Mouse (Mus musculus) forebrain, embryonic 10.5 days (tissue): Measurements from ENCODE around the gene Zpbp2. TPM values are rescaled to one million over a fixed set of nuclear protein-coding genes. Genes with fewer than 3 reads are reported as not detected.
A peak's percentile ranks its signal among the peaks of the same experiment; 100 is the strongest.

Experiments used
- DNase-seq: peaks from one replicate; pipeline ENCODE4 v3.0.0-alpha.2; 2017; ENCODE audit warnings: low spot score; ENCODE audit errors: extremely low spot score
- H3K27ac ChIP-seq: fragments of 300-500 bp; sonication (generic); 2 replicates; pipeline ENCODE4 v1.5.1; 2016; ENCODE audit warnings: mild to moderate bottlenecking
- H3K27me3 ChIP-seq: fragments of 300-500 bp; sonication (generic); 2 replicates; pipeline ENCODE4 v1.6.1; 2016; ENCODE audit warnings: mild to moderate bottlenecking; ENCODE audit not compliant: poor library complexity, severe bottlenecking
- H3K36me3 ChIP-seq: fragments of 300-500 bp; sonication (generic); replicated peaks from 2 replicates; pipeline ENCODE4 v1.6.1; 2016; ENCODE audit warnings: mild to moderate bottlenecking, moderate library complexity
- H3K4me1 ChIP-seq: fragments of 300-500 bp; sonication (generic); 2 replicates; pipeline ENCODE4 v1.6.1; 2016
- H3K4me3 ChIP-seq: fragments of 300-500 bp; sonication (generic); 2 replicates; pipeline ENCODE4 v1.5.1; 2016; ENCODE audit warnings: mild to moderate bottlenecking, moderate library complexity
- H3K9me3 ChIP-seq: fragments of 300-500 bp; sonication (generic); 2 replicates; pipeline ENCODE4 v1.6.1; 2016; ENCODE audit warnings: mild to moderate bottlenecking, moderate library complexity
- WGBS: fragments of 180-500 bp; shearing (Covaris S2); methylation state at CpG from one replicate; pipeline ENCODE4 v1.1.7; 2016; 5-methylcytosine and 5-hydroxymethylcytosine counted together
- polyA plus RNA-seq: library from polyadenylated mRNA; unstranded; fragments of >200 nt; fragmentation: Nextera tagmentation; extraction: Ambion mirVana; gene quantifications from 2 replicates; pipeline ENCODE4 v1.2.1, GENCODE M21; 2016

The Zpbp2 gene
- polyA plus RNA-seq, 1 experiment from 2014 or later: 0.26 TPM

DNA sequence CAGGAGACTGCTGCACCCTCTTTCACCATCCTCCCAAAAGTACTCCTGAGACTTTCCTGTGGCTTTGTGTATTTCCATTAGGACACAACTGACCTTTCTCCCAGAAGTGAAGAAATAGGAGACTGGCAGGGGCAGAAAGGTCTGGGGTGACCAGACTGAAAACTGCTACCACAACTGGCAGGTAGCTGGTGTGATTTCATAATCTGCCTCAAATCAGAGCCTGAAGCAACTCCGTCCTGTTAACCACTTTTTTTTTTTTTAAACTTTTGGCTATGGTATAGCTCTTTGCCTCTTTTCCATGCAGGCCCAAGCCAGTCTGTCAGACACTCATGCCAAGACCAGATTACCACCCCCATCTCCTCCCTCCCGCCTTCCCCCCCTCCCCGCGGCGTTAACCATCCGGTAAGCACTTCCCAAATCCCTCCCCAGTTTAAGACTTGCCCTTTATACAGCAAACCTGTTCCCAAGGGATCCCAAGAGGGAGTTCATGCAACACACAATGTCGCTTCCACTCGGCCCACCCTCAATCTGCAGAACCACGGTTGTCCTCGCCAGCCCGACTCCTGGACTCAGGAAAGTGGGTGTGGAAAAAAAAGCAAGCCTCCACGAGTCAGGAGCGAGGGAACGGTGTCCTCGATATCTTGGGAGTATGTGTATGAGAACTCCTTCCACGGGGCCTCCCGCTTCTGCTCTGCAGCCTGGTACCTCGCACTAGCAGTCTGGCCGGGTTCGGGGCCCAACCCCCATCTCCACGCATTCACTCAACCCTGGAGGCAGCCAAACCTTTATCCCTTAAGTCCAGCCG is 35.4 kb downstream of the Zpbp2 start:
- peaks cover 53% of the 10 kb centered on the region for H3K4me1 ChIP-seq
- peak overlapping the region; percentile 92 for H3K4me3 ChIP-seq
- 2% methylated on average over 22 of the region's 22 CpGs for WGBS
- peak; percentile 35 for DNase-seq
- peaks cover 29% of the 10 kb centered on the region for H3K36me3 ChIP-seq
- H3K27ac ChIP-seq: peak overlapping the region; percentile 91
- no peaks in the 10 kb centered on the region for H3K9me3 ChIP-seq
- peaks cover 8% of the 10 kb centered on the region; the same call in 1 of the 2 replicates for H3K27me3 ChIP-seq

DNA sequence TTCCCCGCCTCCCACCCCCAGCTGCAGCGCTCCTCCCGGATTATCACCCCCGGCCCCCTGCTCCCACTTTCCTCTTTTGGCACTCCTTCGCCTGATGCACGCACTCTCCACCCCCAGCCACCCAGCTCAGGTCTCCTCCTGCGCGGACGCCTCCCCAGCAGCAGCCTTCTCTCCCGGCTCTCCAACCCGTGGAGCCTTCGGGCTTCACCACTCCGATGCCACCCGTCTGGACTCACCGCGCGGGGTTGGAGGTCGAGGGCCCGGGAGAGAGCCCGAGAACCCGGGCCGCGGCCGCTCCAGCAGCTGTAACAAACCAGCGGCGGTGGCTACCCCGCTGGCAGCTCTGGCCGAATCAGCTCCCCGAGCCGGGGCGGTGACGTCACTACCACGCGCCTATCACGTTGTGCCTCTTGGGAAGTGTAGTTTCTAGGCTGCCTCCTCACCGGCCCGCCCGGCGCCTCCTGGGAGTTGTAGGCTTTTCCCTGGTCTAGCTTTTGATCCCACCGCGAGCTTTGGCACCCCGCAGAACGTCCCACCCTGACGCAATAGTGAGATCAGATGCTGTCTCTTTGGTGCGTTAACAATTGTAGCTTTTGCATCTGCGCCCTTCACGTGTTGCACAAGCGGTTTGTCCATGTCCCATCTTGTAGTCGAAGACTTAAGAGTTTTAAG is 36.1 kb downstream of the Zpbp2 start, which contains the start of gene Ormdl3:
Ormdl3 (minus strand) TSS at position 477 of the 672 bp plus-strand sequence.
- Histone ChIP-seq H3K4me3 (peak within 1 kb of the TSS; percentile 92), H3K27ac (peak within 1 kb of the TSS; percentile 91), H3K9me3 (no peaks in the 10 kb centered on the region), H3K36me3 (peaks cover 22% of the 10 kb centered on the region), H3K4me1 (peaks cover 53% of the 10 kb centered on the region), H3K27me3 (peaks cover 15% of the 10 kb centered on the region; the same call in 1 of the 2 replicates)
- WGBS: under 1% methylated on average over 49 of the region's 49 CpGs
- DNase-seq: peak; percentile 99

DNA sequence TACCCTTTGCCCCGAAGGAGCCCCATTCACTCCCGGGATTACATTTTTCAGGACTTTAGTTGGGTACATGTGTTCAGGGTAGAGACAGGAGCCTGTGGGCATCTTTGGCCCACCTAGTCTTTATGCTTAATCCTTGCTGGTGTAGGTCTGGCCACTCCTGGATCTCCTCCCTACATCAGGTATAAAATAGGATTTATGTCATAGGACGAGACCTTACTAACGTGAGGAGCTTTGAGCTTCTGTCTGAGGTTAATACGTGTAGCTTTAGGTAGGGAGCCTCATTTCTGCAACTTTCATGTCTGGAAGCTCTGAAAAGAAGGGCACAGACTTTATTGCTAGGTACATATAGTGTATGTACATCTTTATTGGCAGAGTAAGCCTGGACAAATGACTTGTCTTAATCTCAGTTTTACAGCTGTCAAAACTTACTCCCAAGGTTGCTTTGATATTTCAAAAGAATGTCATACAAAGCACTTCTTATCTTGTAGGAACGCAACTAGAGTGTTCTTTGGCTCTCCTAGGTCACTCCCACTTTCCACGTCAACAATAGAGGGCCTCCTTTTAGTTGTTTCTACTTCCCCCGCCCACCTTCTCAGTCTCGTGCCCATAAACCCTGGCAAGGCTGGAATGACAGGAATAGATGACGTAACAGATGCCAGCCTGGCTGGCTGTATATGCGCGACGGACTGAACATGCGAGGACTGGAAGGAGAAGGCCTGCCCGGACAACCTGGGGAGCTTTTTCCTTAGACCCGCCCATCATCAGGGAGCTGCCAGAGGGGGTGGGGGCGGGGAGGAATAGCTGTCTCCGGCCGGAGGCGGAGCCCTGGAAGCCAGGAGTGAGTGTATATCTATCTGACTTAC is 37.0 kb downstream of the Zpbp2 start:
- Histone ChIP-seq H3K9me3 (no peaks in the 10 kb centered on the region), H3K36me3 (peaks cover 13% of the 10 kb centered on the region), H3K4me3 (peak overlapping the region; percentile 92), H3K4me1 (peaks cover 53% of the 10 kb centered on the region), H3K27me3 (peaks cover 21% of the 10 kb centered on the region), H3K27ac (peak overlapping the region; percentile 91)
- 5% methylated on average over 20 of the region's 20 CpGs for WGBS
- DNase-seq: peak; percentile 52

DNA sequence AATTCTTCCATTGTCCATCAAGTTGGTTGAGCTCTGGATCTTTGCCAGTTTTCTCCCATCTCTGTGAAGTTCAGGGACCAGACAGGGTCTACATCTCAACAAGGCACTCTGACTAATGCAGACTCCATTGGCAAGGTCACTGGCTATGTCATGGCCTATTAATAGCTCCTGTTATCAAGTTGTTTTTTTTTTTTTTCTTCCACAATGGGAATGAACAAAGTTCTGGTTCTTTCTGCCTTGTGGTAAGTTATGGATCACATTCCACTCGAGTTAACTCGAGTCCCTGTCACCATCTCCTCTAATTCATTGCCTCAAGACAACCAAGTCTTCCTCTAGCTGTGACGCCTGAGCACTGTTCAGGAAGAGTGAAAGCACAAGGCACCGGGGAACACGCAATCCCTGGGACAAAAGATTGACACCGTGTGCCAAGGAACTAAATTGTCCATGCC is 38.0 kb downstream of the Zpbp2 start:
- Histone ChIP-seq H3K36me3 (peaks cover 3% of the 10 kb centered on the region), H3K4me1 (peaks cover 53% of the 10 kb centered on the region), H3K4me3 (no peak overlapping the region), H3K9me3 (no peaks in the 10 kb centered on the region), H3K27ac (no peak overlapping the region), H3K27me3 (peaks cover 21% of the 10 kb centered on the region)
- DNase-seq: no peak
- WGBS: 72% methylated on average over 6 of the region's 6 CpGs

DNA sequence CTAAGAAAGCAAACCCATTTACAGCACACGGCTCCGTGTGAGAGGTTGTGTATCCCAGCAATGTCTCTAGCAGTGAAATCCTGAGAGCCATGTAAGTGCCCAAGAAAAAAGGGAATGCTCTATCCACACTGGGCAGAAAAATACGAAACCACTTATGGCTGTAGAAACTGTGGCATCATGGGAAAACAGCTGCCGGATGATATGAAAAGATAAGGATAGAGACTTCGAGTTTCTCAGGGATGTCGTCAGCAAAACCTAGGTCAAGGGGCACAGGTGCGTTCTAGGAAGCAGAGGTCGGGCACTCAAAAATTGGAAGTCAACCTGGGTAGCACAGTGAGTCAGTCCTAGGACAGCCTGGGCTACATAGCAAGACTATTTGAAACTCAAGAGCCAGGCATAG is 38.4 kb downstream of the Zpbp2 start:
- Histone ChIP-seq H3K27ac (no peak overlapping the region), H3K9me3 (no peaks in the 10 kb centered on the region), H3K4me3 (no peak overlapping the region), H3K27me3 (peaks cover 21% of the 10 kb centered on the region), H3K4me1 (peaks cover 49% of the 10 kb centered on the region), H3K36me3 (no peaks in the 10 kb centered on the region)
- no peak for DNase-seq
- WGBS: 88% methylated on average over 8 of the region's 8 CpGs

DNA sequence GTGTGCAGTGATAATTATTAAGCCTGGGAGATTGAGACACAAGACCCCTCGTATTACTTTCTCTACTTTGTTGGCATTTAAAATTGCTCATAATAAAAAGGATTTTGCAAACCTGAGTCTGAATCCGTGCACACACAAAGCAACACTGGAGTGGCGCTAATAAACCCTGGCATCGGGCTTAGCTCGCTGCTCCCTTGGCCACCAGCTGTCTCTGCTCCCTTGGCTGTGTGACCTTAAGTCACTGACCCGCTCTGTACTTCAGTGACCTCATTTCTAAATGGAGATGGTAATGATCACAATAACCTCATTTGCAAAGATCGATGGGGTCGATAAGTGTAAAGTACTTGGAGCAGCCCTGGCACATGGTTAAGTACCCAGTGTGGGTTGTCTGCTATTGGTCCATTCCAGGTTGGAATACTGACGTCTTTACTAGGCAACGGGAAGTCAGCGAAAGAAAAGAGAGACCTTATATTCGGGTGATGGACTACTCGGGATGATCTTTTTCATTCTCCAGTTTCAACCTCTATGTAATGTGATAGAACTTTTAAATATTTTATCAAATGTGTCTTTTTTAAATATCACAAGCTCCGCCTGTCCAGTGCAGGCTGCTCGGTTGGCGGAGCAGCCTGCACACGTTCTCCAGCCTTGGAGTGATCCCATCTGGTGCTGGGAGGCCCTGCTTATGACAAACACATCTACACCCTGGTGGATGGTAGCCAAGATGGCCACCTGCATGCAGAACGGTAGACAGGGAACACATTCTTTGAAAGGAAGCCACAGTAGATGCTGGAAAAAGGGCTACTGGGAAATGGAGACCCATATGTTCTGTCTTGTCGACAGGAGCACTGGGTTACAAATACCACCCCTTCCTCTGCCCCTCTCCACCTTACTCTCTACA is 39.9 kb downstream of the Zpbp2 start:
- 84% methylated on average over 19 of the region's 19 CpGs for WGBS
- H3K36me3 ChIP-seq: no peaks in the 10 kb centered on the region
- H3K9me3 ChIP-seq: no peaks in the 10 kb centered on the region
- no peak for DNase-seq
- peaks cover 21% of the 10 kb centered on the region for H3K27me3 ChIP-seq
- H3K4me3 ChIP-seq: no peak overlapping the region
- H3K4me1 ChIP-seq: peaks cover 34% of the 10 kb centered on the region
- no peak overlapping the region for H3K27ac ChIP-seq

DNA sequence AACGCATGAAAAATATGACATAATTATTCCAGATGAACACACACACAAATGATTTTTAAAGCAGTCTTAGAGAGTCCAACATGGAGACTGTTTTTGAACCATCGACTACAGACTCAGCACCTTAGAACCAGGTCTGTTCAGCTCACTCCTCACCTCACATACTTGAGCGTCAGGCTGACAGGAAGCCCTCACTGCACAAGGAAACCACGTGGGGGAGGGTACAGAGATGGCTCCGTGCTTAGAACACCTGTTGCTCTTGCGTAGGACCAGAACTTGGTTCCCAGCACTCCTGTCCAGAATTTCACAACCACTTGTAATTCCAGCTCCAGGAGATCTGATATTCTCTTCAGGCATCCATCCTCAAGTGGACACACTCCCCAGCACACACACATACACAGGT is 44.1 kb downstream of the Zpbp2 start:
- peaks cover 39% of the 10 kb centered on the region for H3K27me3 ChIP-seq
- H3K4me3 ChIP-seq: no peak overlapping the region
- no peak overlapping the region for H3K27ac ChIP-seq
- DNase-seq: no peak
- WGBS: 76% methylated on average over 6 of the region's 6 CpGs
- no peaks in the 10 kb centered on the region for H3K9me3 ChIP-seq
- no peaks in the 10 kb centered on the region for H3K36me3 ChIP-seq
- peaks cover 9% of the 10 kb centered on the region; the same call in 1 of the 2 replicates for H3K4me1 ChIP-seq

DNA sequence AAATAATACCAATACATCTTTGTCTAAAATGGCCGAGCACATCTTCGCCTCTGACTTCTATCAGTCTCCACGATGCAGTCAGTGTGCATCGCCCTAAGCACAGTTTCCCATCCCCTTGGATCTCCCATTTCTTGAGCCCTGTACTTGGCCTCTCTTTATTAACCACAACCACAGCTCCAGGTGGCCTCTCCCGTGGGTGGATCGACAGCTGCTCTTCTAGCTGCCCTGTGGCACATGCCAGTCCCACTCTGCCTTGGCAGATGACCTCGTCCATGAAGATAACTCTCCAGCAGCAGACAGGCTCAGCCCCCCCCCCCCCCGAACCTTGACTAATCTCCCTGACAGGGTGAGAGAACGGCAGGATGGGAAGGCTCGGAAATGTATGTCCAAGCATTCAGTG is 44.6 kb downstream of the Zpbp2 start:
- 83% methylated on average over 10 of the region's 10 CpGs for WGBS
- Histone ChIP-seq H3K27me3 (peaks cover 44% of the 10 kb centered on the region), H3K9me3 (no peaks in the 10 kb centered on the region), H3K36me3 (no peaks in the 10 kb centered on the region), H3K4me3 (no peak overlapping the region), H3K4me1 (peaks cover 9% of the 10 kb centered on the region; the same call in 1 of the 2 replicates), H3K27ac (no peak overlapping the region)
- no peak for DNase-seq

DNA sequence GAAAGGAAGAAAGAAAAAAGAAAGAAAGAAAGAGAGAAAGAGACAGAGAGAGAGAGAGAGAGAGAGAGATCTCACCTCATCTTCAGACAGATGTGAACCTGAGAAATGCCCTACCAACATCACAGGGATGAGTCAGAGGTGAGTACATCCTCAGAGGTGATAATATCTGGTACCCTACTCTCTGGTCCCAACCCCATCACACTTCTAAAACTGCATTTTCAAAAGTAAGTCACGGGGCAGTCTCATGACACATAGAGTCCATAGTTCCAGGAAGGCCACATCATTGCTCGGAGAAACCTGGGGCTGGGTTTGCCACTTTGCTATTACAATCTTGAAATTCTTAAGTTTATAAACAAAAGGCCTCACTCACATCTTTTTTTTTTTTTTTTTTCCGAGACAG is 45.1 kb downstream of the Zpbp2 start:
- Histone ChIP-seq H3K9me3 (no peaks in the 10 kb centered on the region), H3K4me3 (no peak overlapping the region), H3K4me1 (peaks cover 9% of the 10 kb centered on the region; the same call in 1 of the 2 replicates), H3K36me3 (no peaks in the 10 kb centered on the region), H3K27me3 (peaks cover 49% of the 10 kb centered on the region), H3K27ac (no peak overlapping the region)
- DNase-seq: no peak
- WGBS: 76% methylated on average over 3 of the region's 3 CpGs

DNA sequence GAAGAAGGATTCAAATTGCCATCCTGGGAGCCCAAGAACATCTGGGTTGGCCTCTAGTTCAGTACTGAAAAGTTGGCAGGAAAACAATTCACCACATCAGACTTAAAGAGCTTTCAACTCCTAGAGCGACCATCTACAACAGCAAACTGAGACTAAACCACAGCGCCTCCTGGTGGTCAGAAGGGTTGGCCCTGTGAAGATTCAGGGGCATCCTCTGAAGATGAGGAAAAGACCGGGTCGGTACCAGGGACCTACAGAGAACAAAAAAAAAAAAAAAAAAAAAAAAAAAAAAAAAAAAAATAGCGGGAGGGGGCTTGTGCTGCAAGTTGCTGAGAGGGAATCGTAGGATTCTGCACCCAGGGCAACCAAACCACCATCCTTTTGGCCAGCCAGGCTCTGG is 46.5 kb downstream of the Zpbp2 start:
- DNase-seq: peak; percentile 59
- Histone ChIP-seq H3K27me3 (peaks cover 44% of the 10 kb centered on the region), H3K27ac (no peak overlapping the region), H3K4me1 (peaks cover 18% of the 10 kb centered on the region), H3K4me3 (no peak overlapping the region), H3K9me3 (no peaks in the 10 kb centered on the region), H3K36me3 (no peaks in the 10 kb centered on the region)
- 37% methylated on average over 6 of the region's 6 CpGs for WGBS

DNA sequence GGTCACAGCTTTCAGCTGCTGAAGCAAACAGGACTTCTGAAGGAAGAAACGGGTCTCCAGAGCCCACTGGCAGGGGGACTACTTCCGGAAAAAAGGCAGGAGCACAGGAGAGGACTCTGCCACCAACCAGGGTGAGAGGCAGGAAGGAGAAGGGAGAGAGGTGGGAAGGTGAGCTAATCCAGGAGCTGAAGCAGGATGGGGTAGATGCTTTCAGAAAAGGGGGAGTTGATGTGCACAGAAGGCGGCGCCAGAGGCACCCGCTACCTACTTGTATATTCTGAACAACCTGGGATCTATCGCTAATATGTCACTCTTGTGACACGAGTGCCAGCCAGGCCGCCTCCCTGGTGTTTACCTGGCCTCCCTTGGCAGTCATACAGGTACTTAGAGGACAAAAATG is 47.1 kb downstream of the Zpbp2 start, which contains the start of gene Lrrc3c:
Lrrc3c (plus strand) TSS at position 301 of the 400 bp plus-strand sequence.
- H3K4me1 ChIP-seq: peaks cover 24% of the 10 kb centered on the region
- no peaks in the 10 kb centered on the region for H3K36me3 ChIP-seq
- peaks cover 42% of the 10 kb centered on the region for H3K27me3 ChIP-seq
- WGBS: 91% methylated on average over 8 of the region's 8 CpGs
- H3K27ac ChIP-seq: 0 out of 2 replicates have a peak within 1 kb of the TSS, but pooled peaks have one; percentile 35
- DNase-seq: no peak
- no peak within 1 kb of the TSS for H3K4me3 ChIP-seq
- no peaks in the 10 kb centered on the region for H3K9me3 ChIP-seq
